Mouse (Mus musculus): ENCODE data around the gene Fam107a.

GRCm38 (mm10) chr14:8334511-8334910 lies 16.7 kb upstream of the Fam107a start:
- TF ChIP-seq POLR2A (IDR thresholded peaks at IDR 0.05; ENCODE audit: borderline replicate concordance, extremely low read depth, low read depth, low read length) (no peak), CTCF (IDR thresholded peaks at IDR 0.05; ENCODE audit: insufficient read depth, low read length) (no peak)
